Mouse (Mus musculus) erythroblast, adult 5-6 weeks (primary cell): ENCODE measurements around the gene St6gal1. TPM values are rescaled to one million over a fixed set of nuclear protein-coding genes. Genes with fewer than 3 reads are reported as not detected.

Source experiments
- ATAC-seq: replicated peaks from 2 replicates; pipeline ENCODE4 v1.8.0; 2016; ENCODE audit warnings: moderate number of reproducible peaks, mild to moderate bottlenecking, moderate TSS enrichment, inconsistent platforms; ENCODE audit not compliant: poor library complexity, low FRiP score, severe bottlenecking
- total RNA-seq, 2 experiments: library from RNA; stranded (forward) in 1 of 2; stranded (reverse) in 1 of 2; fragments of 150-400 nt in 1 of 2; fragments of 200-764, 138-1000 nt in 1 of 2; gene quantifications; 2 replicates each; pipeline versions ENCODE4 v1.2.3 to v1.2.4; 2015 to 2017; ENCODE audit warnings: low replicate concordance in 2 of 2

Gene St6gal1
- total RNA-seq, 2 experiments from 2014 or later = 0.77 to 1.4 TPM

GRCm38 (mm10) chr16:23290171-23290570 is 65.6 kb downstream of the St6gal1 start:
- ATAC-seq = no peak

GRCm38 (mm10) chr16:23291521-23291920 is 67.0 kb downstream of the St6gal1 start:
- no peak for ATAC-seq

- no peak for ATAC-seq
Measured at GRCm38 (mm10) chr16:23294236-23294635, 69.7 kb downstream of the St6gal1 start.

- ATAC-seq = no peak
Measured at GRCm38 (mm10) chr16:23294747-23295146, 70.2 kb downstream of the St6gal1 start.

- ATAC-seq = no peak
Measured at GRCm38 (mm10) chr16:23295720-23296119, 71.2 kb downstream of the St6gal1 start.

GRCm38 (mm10) chr16:23296721-23297120 is 72.2 kb downstream of the St6gal1 start:
- ATAC-seq = no peak

- ATAC-seq = no peak
Measured at GRCm38 (mm10) chr16:23298441-23298840, 73.9 kb downstream of the St6gal1 start.

- ATAC-seq = no peak
Measured at GRCm38 (mm10) chr16:23298911-23299310, 74.4 kb downstream of the St6gal1 start.

GRCm38 (mm10) chr16:23299904-23300740 is 75.6 kb downstream of the St6gal1 start:
- no peak for ATAC-seq

- ATAC-seq = no peak
Measured at GRCm38 (mm10) chr16:23301762-23302161, 77.2 kb downstream of the St6gal1 start.

- ATAC-seq = no peak
Measured at GRCm38 (mm10) chr16:23305830-23306623, 81.5 kb downstream of the St6gal1 start.

- ATAC-seq = no peak
Measured at GRCm38 (mm10) chr16:23307142-23307968, 82.8 kb downstream of the St6gal1 start.

- no peak for ATAC-seq
Measured at GRCm38 (mm10) chr16:23308012-23308554, 83.5 kb downstream of the St6gal1 start.

- no peak for ATAC-seq
Measured at GRCm38 (mm10) chr16:23309080-23309479, 84.5 kb downstream of the St6gal1 start.

GRCm38 (mm10) chr16:23312604-23313003 is 88.1 kb downstream of the St6gal1 start:
- ATAC-seq = no peak

GRCm38 (mm10) chr16:23314790-23315189 is 90.2 kb downstream of the St6gal1 start:
- no peak for ATAC-seq

GRCm38 (mm10) chr16:23317411-23318047 is 93.0 kb downstream of the St6gal1 start:
- ATAC-seq = no peak

- ATAC-seq = no peak
Measured at GRCm38 (mm10) chr16:23320025-23320424, 95.5 kb downstream of the St6gal1 start.

GRCm38 (mm10) chr16:23320579-23320978 is 96.0 kb downstream of the St6gal1 start:
- no peak for ATAC-seq
